Mouse (Mus musculus) erythroblast, embryonic 14.5 days (primary cell): Measurements from ENCODE around the gene Smad5. TPM values are rescaled to one million over a fixed set of nuclear protein-coding genes. Genes with fewer than 3 reads are reported as not detected.

Experiments
- H3K27me3 ChIP-seq: 2 replicates; pipeline ENCODE4 v1.6.1; 2012; ENCODE audit warnings: inconsistent platforms; ENCODE audit not compliant: control insufficient read depth
- H3K36me3 ChIP-seq: 2 replicates; pipeline ENCODE4 v1.6.1; 2012; ENCODE audit warnings: mild to moderate bottlenecking, inconsistent platforms; ENCODE audit not compliant: control insufficient read depth
- H3K4me1 ChIP-seq: 2 replicates; pipeline ENCODE4 v1.6.1; 2012; ENCODE audit warnings: inconsistent platforms; ENCODE audit not compliant: control insufficient read depth
- H3K4me3 ChIP-seq: replicated peaks from 2 replicates; pipeline ENCODE3; 2012; ENCODE audit warnings: moderate library complexity, mild to moderate bottlenecking, inconsistent platforms
- H3K9me3 ChIP-seq: 2 replicates; pipeline ENCODE4 v1.6.1; 2012; ENCODE audit warnings: low read length, inconsistent platforms, mixed read lengths; ENCODE audit not compliant: control insufficient read depth
- GATA1 ChIP-seq: IDR thresholded peaks from 2 replicates; pipeline ENCODE4 v1.6.1; 2012; ENCODE audit warnings: low read length, inconsistent platforms, mixed read lengths
- TAL1 ChIP-seq: IDR thresholded peaks from 3 replicates; pipeline ENCODE4 v1.6.1; 2012; ENCODE audit warnings: low read length, inconsistent platforms, mixed read lengths
- polyA plus RNA-seq: library from polyadenylated mRNA; stranded (reverse); fragments of >175 nt; gene quantifications from 2 replicates; pipeline ENCODE4 v1.2.3, GENCODE M21; 2012

Gene Smad5
- polyA plus RNA-seq, 1 experiment = 0.01 TPM

DNA sequence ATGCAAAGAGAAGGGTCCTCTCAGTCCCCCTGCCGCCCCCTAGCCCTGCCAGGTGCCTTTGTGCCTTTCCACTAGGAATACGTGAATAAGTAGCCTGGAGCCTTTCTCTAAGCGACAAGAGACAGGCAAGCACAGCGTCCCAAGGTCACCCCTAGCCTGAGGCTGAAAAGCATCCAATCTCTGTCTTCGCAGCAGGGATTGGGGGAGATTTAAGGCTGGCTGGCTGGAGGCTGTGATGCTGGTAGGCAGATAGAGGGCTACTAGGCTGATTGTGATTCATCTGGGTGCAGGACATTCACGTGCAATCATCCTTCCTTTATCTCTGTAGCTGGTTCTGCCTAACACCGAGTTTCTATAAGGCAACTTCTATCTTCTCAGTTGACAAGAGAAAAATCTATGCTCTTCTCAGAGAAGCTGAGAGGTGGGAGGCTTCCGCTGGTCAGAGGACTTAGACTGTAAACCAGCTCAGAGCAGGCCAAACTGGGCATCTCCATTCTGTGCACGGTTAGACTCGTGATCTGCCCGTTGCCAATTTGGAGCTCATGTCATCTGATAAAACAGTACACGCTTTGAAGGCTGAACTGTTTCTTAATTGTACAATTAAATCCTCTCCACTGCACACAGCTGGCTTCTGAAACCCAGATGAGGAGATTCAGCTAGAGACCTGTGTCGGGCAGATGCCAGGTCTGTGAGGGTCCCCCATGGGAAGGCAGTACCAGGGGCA is 78.1 kb downstream of the Smad5 start:
- no peaks in the 10 kb centered on the region for H3K4me1 ChIP-seq
- TF ChIP-seq GATA1 (no peak), TAL1 (no peak)
- H3K36me3 ChIP-seq = no peaks in the 10 kb centered on the region
- peaks cover 3% of the 10 kb centered on the region; the same call in 1 of the 2 replicates for H3K9me3 ChIP-seq
- no peaks in the 10 kb centered on the region for H3K27me3 ChIP-seq
- H3K4me3 ChIP-seq = no peak overlapping the region

DNA sequence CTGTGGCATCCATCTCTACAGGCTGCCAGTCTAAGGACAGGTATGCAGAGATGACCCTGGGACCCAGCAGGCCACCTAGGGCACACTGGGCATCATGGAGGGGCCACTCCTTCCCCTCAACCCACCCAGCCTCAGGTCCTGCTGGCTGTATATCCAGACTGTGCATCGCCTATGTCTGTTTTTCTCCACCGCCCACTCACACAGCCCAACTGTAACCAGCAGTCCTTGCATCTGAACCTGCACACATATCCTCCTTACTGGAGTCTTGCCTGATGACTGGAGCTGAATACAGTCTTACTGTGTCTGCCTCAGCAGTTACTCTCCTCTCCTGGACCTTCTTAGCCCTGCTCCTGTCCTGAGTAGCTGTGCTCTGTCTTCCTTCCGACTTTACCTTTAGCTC is 78.9 kb downstream of the Smad5 start:
- Histone ChIP-seq H3K9me3 (peaks cover 3% of the 10 kb centered on the region; the same call in 1 of the 2 replicates), H3K4me1 (no peaks in the 10 kb centered on the region), H3K36me3 (no peaks in the 10 kb centered on the region), H3K4me3 (no peak overlapping the region), H3K27me3 (no peaks in the 10 kb centered on the region)
- TF ChIP-seq GATA1 (no peak), TAL1 (no peak)

DNA sequence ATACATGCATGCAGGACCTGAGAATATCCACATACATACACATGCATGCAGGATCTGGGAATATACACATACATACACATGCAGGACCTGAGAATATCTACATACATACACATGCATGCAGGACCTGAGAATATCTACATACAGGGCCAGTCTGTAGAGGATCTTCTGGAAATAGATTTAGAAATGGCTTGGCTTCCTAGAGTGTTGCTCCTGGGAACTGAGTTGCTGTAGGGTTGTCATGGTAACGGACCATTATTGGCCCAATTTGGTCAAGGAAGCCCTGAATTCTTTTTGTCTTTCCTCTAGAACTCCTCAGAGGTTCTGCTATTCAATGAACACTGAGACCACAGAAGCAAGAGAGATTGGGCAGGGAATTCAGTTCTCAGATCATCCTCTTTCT is 79.8 kb downstream of the Smad5 start:
- Histone ChIP-seq H3K36me3 (no peaks in the 10 kb centered on the region), H3K9me3 (peaks cover 3% of the 10 kb centered on the region; the same call in 1 of the 2 replicates), H3K4me3 (no peak overlapping the region), H3K4me1 (no peaks in the 10 kb centered on the region), H3K27me3 (no peaks in the 10 kb centered on the region)
- TF ChIP-seq TAL1 = no peak

DNA sequence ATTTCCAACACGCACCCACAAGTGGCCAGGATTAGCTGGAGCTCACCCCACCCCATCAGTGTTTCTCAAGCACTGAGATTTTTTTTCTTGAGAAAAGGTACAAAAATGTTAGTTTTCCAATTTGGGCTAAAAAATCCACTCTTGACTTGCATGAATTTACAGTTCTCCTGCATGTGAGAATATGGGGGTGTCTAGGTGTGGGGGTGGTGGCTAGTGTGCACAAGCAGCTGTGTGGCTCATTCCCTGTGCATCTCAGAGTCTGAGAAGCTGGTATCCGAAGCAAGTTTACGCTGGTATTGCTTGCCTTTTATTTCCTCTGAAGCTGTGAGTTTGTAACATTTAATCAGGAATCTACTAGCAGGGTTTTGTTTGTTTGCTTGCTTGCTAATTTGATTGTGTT is 87.9 kb downstream of the Smad5 start:
- Histone ChIP-seq H3K9me3 (no peaks in the 10 kb centered on the region), H3K4me3 (no peak overlapping the region), H3K27me3 (no peaks in the 10 kb centered on the region), H3K4me1 (no peaks in the 10 kb centered on the region), H3K36me3 (no peaks in the 10 kb centered on the region)
- no peak for TF ChIP-seq TAL1
- TF ChIP-seq GATA1 = no peak

Other genes starting within 250 kb of the Smad5 start
- not detected in 2 replicates for gene Il9, start 220.8 kb upstream of the Smad5 start, polyA plus RNA-seq
- 0.01 TPM in 1 of 2 replicates, not detected in the other for gene Fbxl21, start 180.5 kb upstream of the Smad5 start, polyA plus RNA-seq
- gene Lect2, start 154.5 kb upstream of the Smad5 start, polyA plus RNA-seq = 0.06 TPM in 1 of 2 replicates, not detected in the other
- gene Tgfbi, start 93.5 kb upstream of the Smad5 start, polyA plus RNA-seq = 0.13 and 0.18 TPM in 2 replicates
- not detected in 2 replicates for gene Gm45623, start 50.8 kb downstream of the Smad5 start, polyA plus RNA-seq
- gene Trpc7, start 193.0 kb downstream of the Smad5 start, polyA plus RNA-seq = not detected in 2 replicates